Mouse (Mus musculus): ENCODE data around the gene Gm3854. TPM values are rescaled to one million over a fixed set of nuclear protein-coding genes. Genes with fewer than 3 reads are reported as not detected.
A peak's percentile ranks its signal among the peaks of the same experiment; 100 is the strongest.

Gene Gm3854
- total RNA-seq, 2 experiments from 2014 or later = 5.2 to 7.3 TPM

DNA sequence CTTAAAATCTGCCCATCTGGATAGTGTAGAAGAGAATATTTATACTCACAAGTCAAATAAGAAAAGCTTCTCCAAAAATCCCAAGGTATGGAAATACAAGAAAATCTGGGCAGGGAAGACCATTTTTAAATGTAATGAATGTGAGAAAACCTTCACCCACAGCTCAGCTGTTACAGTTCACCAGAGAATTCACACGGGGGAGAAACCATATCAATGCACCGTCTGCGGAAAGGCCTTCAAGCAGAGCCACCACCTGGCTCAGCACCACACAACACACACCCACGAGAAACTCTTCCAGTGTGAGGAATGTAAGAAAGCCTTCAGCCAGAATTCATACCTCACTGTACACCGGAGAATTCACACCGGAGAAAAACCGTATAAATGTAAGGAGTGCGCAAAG is 34.9 kb downstream of the Gm3854 start:
- DNase-seq (ENCODE audit: low spot score in 2 of 2) = peak; percentile 69 to 95
- intact Hi-C loops (cut with DNase I) = loop anchor here (1.0 to 2.0 kb wide), 2 partner anchors 42 to 398 kb away; no protein-coding TSS in a partner anchor

DNA sequence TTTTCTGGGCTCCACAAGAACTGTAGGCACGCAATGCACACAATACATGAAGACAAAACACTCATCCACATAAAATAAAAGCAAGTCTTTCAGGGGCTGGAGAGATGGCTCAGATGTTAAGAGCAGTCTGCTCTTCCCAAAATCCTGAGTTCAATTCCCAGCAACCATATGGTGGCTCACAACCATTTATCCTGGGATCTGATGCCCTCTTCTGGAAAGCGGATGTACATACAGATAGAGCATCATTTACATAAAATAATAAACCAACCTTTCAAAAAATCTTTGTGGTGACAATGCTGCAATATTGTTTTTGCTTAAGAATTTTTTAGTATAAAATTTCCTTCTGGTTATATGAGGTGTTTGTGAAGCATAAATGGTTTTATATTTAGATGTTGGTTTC is 37.9 kb downstream of the Gm3854 start:
- intact Hi-C loops (cut with DNase I) = no loop called here
- no peak for DNase-seq (ENCODE audit: low spot score in 2 of 2)

DNA sequence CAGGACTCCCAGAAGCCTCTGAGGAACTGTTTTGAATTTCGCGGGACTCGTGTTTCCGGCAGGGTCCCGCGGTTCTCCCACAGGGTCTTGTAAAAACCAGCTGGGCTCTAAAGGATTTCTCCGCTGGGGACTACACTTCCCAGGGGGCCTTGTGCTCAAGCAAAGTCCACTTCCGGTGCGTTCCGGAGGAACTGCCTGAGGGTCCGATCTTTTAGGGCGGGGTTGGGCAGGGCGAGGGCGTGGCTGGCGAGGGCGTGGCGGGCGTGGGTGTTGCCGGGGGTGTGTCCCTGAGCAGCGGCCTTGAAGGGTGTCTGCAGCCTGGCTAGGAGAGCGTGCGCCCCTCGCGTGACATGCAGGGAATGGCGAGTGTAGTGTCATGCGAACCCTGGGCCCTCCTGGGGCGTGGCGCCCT is 39.5 kb downstream of the Gm3854 start, which contains the start of gene Zfp28:
TSS of gene Zfp28 (plus strand) at position 252 of the 412 bp plus-strand sequence.
- DNase-seq (ENCODE audit: low spot score in 2 of 2) = peak; percentile 88 to 95
- intact Hi-C loops (cut with DNase I) = loop anchor here (2.0 kb wide), 1 partner anchor 20 kb away; the partner anchor contains the start of gene Zfp78

DNA sequence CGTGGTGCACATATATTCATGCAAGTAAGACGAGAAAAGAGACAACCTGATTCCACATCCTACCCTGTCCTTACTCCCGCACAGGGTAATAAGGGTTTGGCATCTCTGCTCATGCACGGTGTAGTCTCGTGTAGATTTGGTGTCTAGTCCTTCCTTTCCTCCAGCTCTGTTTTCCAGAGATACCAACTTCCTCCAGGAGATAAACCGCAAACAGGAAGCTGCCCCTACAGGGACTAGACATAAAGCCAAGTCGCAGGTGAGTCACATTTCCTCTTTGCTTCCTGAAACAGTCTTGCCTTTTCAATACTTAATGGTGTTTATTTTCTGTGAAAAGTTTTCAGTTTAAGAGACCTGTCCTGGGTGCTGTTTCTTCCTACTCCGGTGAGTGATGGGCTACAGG is 40.5 kb downstream of the Gm3854 start:
- intact Hi-C loops (cut with DNase I) = no loop called here
- no peak for DNase-seq (ENCODE audit: low spot score in 2 of 2)

DNA sequence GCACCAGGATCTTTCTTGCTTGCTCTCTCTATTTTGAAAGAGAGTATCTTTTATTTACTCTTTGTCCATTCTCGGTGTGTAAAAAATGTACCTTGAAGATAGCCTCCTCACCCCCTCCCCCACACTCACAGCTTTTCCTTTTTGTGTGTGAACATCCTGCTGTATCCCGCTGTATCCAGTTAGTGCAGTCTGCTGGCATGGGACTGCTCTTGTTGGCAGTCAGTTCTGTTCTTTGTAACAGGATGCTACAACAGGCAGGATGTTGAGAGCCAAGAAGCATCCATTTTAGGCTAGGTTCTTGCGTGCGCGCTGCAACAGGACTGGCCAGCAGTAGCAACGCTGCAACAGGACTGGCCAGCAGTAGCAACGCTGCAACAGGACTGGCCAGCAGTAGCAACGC is 43.4 kb downstream of the Gm3854 start:
- intact Hi-C loops (cut with DNase I) = no loop called here

DNA sequence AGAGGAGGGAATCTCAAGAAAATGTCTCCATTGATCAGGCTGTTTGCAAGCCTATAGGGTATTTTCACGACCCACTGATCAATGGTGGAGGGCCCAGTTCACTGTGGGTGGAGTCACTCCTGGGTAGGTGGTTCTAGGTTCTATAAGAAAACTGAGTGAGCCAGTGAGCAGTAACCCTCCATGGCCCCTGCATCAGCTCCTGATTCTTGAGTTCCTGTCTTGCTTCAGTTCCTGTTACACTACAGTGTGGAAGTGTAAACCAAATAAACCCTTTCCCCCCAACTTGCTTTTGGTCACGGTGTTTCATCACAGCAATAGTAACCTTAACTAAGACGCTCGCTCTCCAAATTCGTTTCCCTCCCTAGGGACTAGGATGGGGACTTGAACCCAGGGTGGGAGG is 45.4 kb downstream of the Gm3854 start:
- intact Hi-C loops (cut with DNase I) = no loop called here

More for the DNA sequence above, 43.4 kb downstream of the Gm3854 start:
- DNase-seq (ENCODE audit: low spot score in 2 of 2) = peak; percentile 10 to 43

DNA sequence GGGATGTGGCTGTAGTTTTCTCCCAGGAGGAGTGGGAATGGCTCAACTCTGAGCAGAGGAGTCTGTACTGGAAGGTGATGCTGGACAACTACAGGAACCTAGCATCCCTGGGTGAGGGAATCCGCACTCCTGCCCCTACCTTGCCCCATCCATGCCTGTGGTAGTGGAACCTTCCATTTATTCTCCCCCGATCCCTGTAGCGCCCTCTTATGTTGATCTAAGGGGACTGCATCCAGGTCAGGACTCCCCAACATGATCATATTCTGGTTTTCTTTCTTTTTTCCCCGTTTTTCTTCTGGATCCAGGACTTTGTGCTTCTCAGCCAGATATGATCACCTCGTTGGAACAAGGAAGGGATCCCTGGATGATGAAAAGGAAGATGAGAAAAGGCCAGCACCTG is 45.9 kb downstream of the Gm3854 start:
- intact Hi-C loops (cut with DNase I) = no loop called here

More for the DNA sequence above, 45.4 kb downstream of the Gm3854 start:
- DNase-seq (ENCODE audit: low spot score in 2 of 2) = no peak

DNA sequence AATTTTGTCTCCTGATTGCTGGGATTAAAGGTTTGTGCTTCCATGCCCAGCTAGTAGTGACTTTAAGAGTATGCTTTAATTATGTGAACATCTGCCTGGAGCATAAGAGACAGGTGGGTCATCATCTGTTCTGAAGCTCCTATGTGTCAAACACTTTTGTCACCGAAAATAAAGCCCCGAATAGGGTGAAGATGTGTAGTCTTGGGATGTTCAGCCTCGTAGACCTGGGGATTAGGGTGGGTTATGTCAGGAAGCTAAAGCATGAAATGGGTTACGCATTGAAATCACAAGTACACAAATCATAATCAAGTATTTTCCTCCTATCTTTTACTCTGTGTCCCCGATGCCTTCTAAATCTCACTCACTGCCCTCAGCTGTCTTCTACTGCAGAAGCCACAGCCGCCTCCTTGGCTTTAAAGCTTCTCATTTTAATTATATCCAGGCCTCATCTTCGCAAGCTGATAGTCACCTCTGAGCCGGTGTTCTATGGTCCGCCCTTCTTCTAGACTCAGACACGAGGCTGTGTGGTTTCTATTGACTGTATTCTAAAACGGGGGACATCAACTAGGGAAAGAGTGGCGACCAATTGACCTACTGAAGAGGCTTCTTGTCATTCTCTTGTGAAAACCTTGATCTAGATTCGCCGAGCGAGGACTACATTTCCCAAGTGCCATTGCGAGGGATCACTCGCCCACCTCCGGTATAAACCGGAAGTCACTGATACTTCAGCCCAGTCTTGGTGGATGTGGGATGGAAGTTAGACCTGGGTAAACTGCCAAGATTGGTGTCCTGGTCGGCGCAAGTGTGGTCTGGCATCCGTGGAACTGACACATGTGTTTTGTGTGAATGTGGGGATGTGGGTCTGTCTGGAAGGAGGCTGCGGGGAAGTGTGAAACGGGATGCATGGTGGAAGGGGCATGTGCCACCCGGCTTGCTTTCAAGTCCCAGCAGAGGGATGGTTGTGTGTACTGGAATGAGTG is 54.7 kb downstream of the Gm3854 start, which contains the start of gene Smim17:
TSS of gene Smim17 (plus strand) at position 720 of the 980 bp plus-strand sequence.
- intact Hi-C loops (cut with DNase I) = no loop called here
- peak; percentile 78 to 88 for DNase-seq (ENCODE audit: low spot score in 2 of 2)

More for the DNA sequence above, 45.9 kb downstream of the Gm3854 start:
- no peak for DNase-seq (ENCODE audit: low spot score in 2 of 2)

Other genes starting within 250 kb of the Gm3854 start
- 10 to 100 TPM; 25.1 to 27.3 TPM for gene Zfp787, start 187.8 kb upstream of the Gm3854 start, total RNA-seq (2021)
- gene Zfp444, start 171.5 kb upstream of the Gm3854 start, total RNA-seq (2021) = 10 to 100 TPM; 56.7 to 69.6 TPM
- gene Galp, start 146.7 kb upstream of the Gm3854 start, total RNA-seq (2021) = not detected
- gene Zscan5b, start 121.5 kb upstream of the Gm3854 start, total RNA-seq (2021) = not detected
- gene Epp13, start 91.0 kb upstream of the Gm3854 start, total RNA-seq (2021) = not detected
- gene Zfp667, start 57.2 kb upstream of the Gm3854 start, total RNA-seq (2021) = 10 to 100 TPM; 11.4 to 11.7 TPM
- gene Zfp583, start 12.5 kb upstream of the Gm3854 start, total RNA-seq (2021) = 10 to 100 TPM; 10.8 to 12.4 TPM
- 1 to 10 TPM; 3.9 to 4.6 TPM for gene Zfp78, start 19.5 kb downstream of the Gm3854 start, total RNA-seq (2021)
- gene Zfp28, start 39.5 kb downstream of the Gm3854 start, total RNA-seq (2021) = 1 to 10 TPM; 6.3 to 6.4 TPM
- 10 to 100 TPM; 15.8 to 17.0 TPM for gene Smim17, start 55.0 kb downstream of the Gm3854 start, total RNA-seq (2021)
- under 1 TPM; 0.09 to 0.16 TPM for gene Gm20715, start 66.5 kb downstream of the Gm3854 start, total RNA-seq (2021)
- gene Olfr1344, start 94.9 kb downstream of the Gm3854 start, total RNA-seq (2021) = 1 to 10 TPM in 1 of 2 experiments, under 1 TPM in 1; 0.46 to 1.7 TPM
- not detected for gene Olfr1336, start 112.4 kb downstream of the Gm3854 start, total RNA-seq (2021)
- gene Olfr1346, start 123.3 kb downstream of the Gm3854 start, total RNA-seq (2021) = not detected
- gene Olfr5, start 143.2 kb downstream of the Gm3854 start, total RNA-seq (2021) = not detected
- not detected for gene Olfr1347, start 156.0 kb downstream of the Gm3854 start, total RNA-seq (2021)
- gene Olfr1348, start 165.0 kb downstream of the Gm3854 start, total RNA-seq (2021) = not detected
- gene Olfr1349, start 179.2 kb downstream of the Gm3854 start, total RNA-seq (2021) = not detected
- gene Olfr1350, start 221.1 kb downstream of the Gm3854 start, total RNA-seq (2021) = not detected